Mouse (Mus musculus): Measurements from ENCODE around the gene Rfc1. TPM values are rescaled to one million over a fixed set of nuclear protein-coding genes. Genes with fewer than 3 reads are reported as not detected.

The Rfc1 gene
- 7.4 and 11.6 TPM in 2 replicates for polyA plus RNA-seq (2012; rRNA removed)

DNA sequence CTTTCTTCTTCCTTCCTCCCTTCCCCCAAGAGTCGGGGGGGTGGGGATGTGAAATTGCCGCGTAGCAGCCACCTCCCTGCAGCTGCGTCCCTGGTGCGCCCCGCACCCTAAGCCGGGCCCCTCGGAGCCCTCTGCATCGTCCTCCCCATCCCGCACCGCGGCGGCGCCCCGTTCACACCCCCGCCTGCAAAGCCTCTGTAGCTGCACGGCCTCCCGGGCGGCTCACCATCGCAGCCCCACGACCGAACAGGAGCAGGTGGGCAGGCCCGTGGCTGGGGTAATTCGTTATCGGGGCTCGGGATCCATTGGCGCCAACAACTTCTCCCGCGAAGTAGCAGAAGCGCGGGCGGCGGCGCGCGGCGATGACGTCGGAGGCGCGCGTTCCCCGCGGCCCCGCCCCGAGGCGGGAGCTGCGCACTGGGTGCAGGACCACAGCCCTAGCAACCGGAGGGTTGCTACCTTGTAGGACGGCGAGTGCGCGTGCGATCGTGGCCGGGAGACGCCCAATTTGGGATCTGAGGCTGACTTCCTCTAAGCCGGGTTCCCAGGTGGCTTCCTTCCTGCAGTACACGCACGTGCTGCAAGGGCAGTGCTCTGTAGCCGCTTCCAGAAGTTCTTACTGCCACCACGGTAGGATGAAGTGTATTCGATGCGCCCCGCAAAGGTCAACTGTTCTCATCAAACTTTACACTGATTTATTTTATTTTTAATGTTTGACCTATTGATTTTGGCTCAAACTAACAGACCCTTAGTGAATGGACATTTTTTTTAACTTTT, at the start of gene Rfc1:
Gene Rfc1 (minus strand): TSS at position 373 of the 777 bp plus-strand sequence.
- under 1% methylated on average over 65 of the region's 65 CpGs for WGBS
- Histone ChIP-seq H3K4me3 (replicated peaks; ENCODE audit: extremely low read depth, low read depth, low read length) (peak within 1 kb of the TSS; percentile 98), H3K4me1 (ENCODE audit: control insufficient read depth, insufficient read depth, low read length) (peaks cover 3% of the 10 kb centered on the region; the same call in 1 of the 2 replicates)
- DNase-seq: peak; percentile 82
- TF ChIP-seq CTCF (IDR thresholded peaks at IDR 0.05; ENCODE audit: insufficient read depth, low read length): no peak
- no peak for TF ChIP-seq POLR2A (IDR thresholded peaks at IDR 0.05; ENCODE audit: borderline replicate concordance, extremely low read depth, low read depth, low read length)

- DNase-seq: no peak
- no peaks in the 10 kb centered on the region for H3K4me1 ChIP-seq (ENCODE audit: control insufficient read depth, insufficient read depth, low read length)
- TF ChIP-seq POLR2A (IDR thresholded peaks at IDR 0.05; ENCODE audit: borderline replicate concordance, extremely low read depth, low read depth, low read length) (no peak), CTCF (IDR thresholded peaks at IDR 0.05; ENCODE audit: insufficient read depth, low read length) (no peak)
- no peak overlapping the region for H3K4me3 ChIP-seq (replicated peaks; ENCODE audit: extremely low read depth, low read depth, low read length)
- 76% methylated on average over 7 of the region's 7 CpGs for WGBS
Measured at GRCm38 (mm10) chr5:65374746-65375145, 39.3 kb upstream of the Rfc1 start.

DNA sequence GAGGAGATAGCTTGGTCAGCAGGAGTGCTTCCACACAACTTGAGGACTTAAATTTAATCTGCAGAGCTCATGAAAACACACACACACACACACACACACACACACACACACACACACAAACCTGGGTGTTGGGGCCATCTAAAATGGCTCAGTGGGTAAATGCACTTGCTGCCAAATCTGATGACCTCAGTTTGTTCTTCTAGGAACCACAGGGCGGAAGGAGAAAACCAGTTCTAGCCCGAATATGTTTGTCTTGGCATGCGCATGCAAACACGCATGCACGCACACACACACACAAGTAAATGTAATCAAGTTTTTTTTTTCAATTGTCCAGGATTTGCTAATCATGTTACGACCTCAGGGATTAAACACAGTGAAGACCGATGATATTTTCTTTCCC, 36.1 kb upstream of the Rfc1 start:
- H3K4me3 ChIP-seq (replicated peaks; ENCODE audit: extremely low read depth, low read depth, low read length): no peak overlapping the region
- DNase-seq: no peak
- 87% methylated on average over 7 of the region's 7 CpGs for WGBS
- TF ChIP-seq CTCF (IDR thresholded peaks at IDR 0.05; ENCODE audit: insufficient read depth, low read length) (no peak), POLR2A (IDR thresholded peaks at IDR 0.05; ENCODE audit: borderline replicate concordance, extremely low read depth, low read depth, low read length) (no peak)
- H3K4me1 ChIP-seq (ENCODE audit: control insufficient read depth, insufficient read depth, low read length): no peaks in the 10 kb centered on the region

- no peak for DNase-seq
- no peaks in the 10 kb centered on the region for H3K4me1 ChIP-seq (ENCODE audit: control insufficient read depth, insufficient read depth, low read length)
- WGBS: 59% methylated on average over 11 of the region's 11 CpGs
- TF ChIP-seq POLR2A (IDR thresholded peaks at IDR 0.05; ENCODE audit: borderline replicate concordance, extremely low read depth, low read depth, low read length) (no peak), CTCF (IDR thresholded peaks at IDR 0.05; ENCODE audit: insufficient read depth, low read length) (no peak)
- H3K4me3 ChIP-seq (replicated peaks; ENCODE audit: extremely low read depth, low read depth, low read length): no peak overlapping the region
Measured at GRCm38 (mm10) chr5:65367837-65368236, 32.4 kb upstream of the Rfc1 start.

GRCm38 (mm10) chr5:65357771-65358170, 22.3 kb upstream of the Rfc1 start:
- Histone ChIP-seq H3K4me3 (replicated peaks; ENCODE audit: extremely low read depth, low read depth, low read length) (no peak overlapping the region), H3K4me1 (ENCODE audit: control insufficient read depth, insufficient read depth, low read length) (no peaks in the 10 kb centered on the region)
- WGBS: 75% methylated on average over 3 of the region's 3 CpGs
- TF ChIP-seq POLR2A (IDR thresholded peaks at IDR 0.05; ENCODE audit: borderline replicate concordance, extremely low read depth, low read depth, low read length): no peak
- TF ChIP-seq CTCF (IDR thresholded peaks at IDR 0.05; ENCODE audit: insufficient read depth, low read length): no peak
- DNase-seq: no peak

DNA sequence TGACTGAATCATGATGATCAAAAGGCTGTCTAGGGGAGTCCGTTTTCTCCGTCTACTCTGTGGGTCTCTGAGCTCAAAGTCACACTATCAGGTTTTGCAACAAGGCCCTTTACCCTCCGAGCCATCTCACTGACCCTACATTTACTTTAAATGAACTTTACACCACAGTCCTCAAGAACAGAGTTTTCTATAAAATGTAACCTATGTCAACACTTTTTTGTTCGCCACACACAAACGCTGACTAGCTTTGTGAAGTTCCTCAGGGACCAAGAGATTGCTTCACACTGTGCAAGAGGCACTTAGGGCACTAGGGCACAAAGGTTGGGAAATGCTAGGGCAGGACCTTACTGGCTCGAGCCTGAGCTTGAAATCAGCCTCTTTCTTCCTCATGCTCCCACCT, 21.4 kb upstream of the Rfc1 start:
- WGBS: 66% methylated on average over 6 of the region's 6 CpGs
- Histone ChIP-seq H3K4me3 (replicated peaks; ENCODE audit: extremely low read depth, low read depth, low read length) (no peak overlapping the region), H3K4me1 (ENCODE audit: control insufficient read depth, insufficient read depth, low read length) (no peaks in the 10 kb centered on the region)
- DNase-seq: peak; percentile 38
- TF ChIP-seq CTCF (IDR thresholded peaks at IDR 0.05; ENCODE audit: insufficient read depth, low read length) (no peak), POLR2A (IDR thresholded peaks at IDR 0.05; ENCODE audit: borderline replicate concordance, extremely low read depth, low read depth, low read length) (no peak)

GRCm38 (mm10) chr5:65354985-65355384, 19.5 kb upstream of the Rfc1 start:
- 66% methylated on average over 5 of the region's 5 CpGs for WGBS
- TF ChIP-seq CTCF (IDR thresholded peaks at IDR 0.05; ENCODE audit: insufficient read depth, low read length): no peak
- no peak for TF ChIP-seq POLR2A (IDR thresholded peaks at IDR 0.05; ENCODE audit: borderline replicate concordance, extremely low read depth, low read depth, low read length)

DNA sequence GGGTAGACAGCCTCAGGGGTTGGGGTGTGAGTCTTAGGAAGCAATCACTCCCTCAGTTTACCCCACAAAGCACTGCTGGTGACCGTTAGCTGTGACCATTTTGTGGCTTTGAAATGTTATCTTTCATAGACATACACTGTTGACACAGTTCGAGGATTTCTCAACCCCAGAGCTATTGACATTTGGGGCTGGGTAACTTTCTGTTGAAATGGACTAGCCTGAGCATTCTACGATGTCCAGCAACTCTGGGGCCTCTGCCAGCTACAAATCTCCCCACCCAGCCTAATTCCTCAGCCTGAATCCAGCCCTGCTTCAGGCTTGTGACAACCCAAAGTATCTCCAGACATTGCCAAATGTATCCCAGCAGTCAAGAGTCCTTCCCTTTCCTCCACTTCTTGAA, 18.6 kb upstream of the Rfc1 start:
- Histone ChIP-seq H3K4me3 (replicated peaks; ENCODE audit: extremely low read depth, low read depth, low read length) (no peak overlapping the region), H3K4me1 (ENCODE audit: control insufficient read depth, insufficient read depth, low read length) (no peaks in the 10 kb centered on the region)
- TF ChIP-seq POLR2A (IDR thresholded peaks at IDR 0.05; ENCODE audit: borderline replicate concordance, extremely low read depth, low read depth, low read length): no peak
- no peak for TF ChIP-seq CTCF (IDR thresholded peaks at IDR 0.05; ENCODE audit: insufficient read depth, low read length)
- WGBS: 55% methylated on average over 3 of the region's 3 CpGs
- no peak for DNase-seq

More at GRCm38 (mm10) chr5:65354985-65355384, 19.5 kb upstream of the Rfc1 start:
- Histone ChIP-seq H3K4me1 (ENCODE audit: control insufficient read depth, insufficient read depth, low read length) (no peaks in the 10 kb centered on the region), H3K4me3 (replicated peaks; ENCODE audit: extremely low read depth, low read depth, low read length) (no peak overlapping the region)
- DNase-seq: no peak

DNA sequence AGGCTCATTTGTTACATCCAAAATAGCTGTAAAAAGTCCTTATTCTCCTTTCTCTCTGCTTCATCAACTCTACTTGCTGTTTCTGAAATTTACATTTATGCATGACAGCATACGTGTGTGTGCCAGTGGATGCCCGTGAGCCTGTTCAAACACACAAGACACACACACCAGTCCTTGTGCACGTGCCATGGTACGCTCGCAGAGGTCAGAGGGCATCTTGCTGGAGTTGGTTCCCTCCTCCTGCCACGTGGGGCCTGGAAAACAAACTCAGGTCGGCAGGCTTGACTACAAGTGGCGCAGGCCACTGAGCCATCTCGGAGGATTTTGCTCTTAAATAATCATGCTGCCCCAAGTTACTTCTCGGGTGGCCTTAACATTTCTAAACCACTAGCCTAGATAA, 15.0 kb upstream of the Rfc1 start:
- WGBS: 63% methylated on average over 10 of the region's 10 CpGs
- Histone ChIP-seq H3K4me1 (ENCODE audit: control insufficient read depth, insufficient read depth, low read length) (no peaks in the 10 kb centered on the region), H3K4me3 (replicated peaks; ENCODE audit: extremely low read depth, low read depth, low read length) (no peak overlapping the region)
- TF ChIP-seq CTCF (IDR thresholded peaks at IDR 0.05; ENCODE audit: insufficient read depth, low read length) (no peak), POLR2A (IDR thresholded peaks at IDR 0.05; ENCODE audit: borderline replicate concordance, extremely low read depth, low read depth, low read length) (no peak)
- DNase-seq: no peak

- Histone ChIP-seq H3K4me3 (replicated peaks; ENCODE audit: extremely low read depth, low read depth, low read length) (no peak within 1 kb of the TSS), H3K4me1 (ENCODE audit: control insufficient read depth, insufficient read depth, low read length) (no peaks in the 10 kb centered on the region)
- DNase-seq: no peak
- 54% methylated on average over 15 of the region's 15 CpGs for WGBS
- TF ChIP-seq CTCF (IDR thresholded peaks at IDR 0.05; ENCODE audit: insufficient read depth, low read length) (no peak), POLR2A (IDR thresholded peaks at IDR 0.05; ENCODE audit: borderline replicate concordance, extremely low read depth, low read depth, low read length) (no peak)
Measured at GRCm38 (mm10) chr5:65348168-65348567, 12.7 kb upstream of the Rfc1 start, which contains the start of gene Klb. Gene Klb, plus strand, starts transcription at chr5:65348314.
